Mouse (Mus musculus) liver, embryonic 16.5 days (tissue): ENCODE data around the gene Zranb1. TPM values are rescaled to one million over a fixed set of nuclear protein-coding genes. Genes with fewer than 3 reads are reported as not detected.

Experiments
- ATAC-seq: fragments of 200-750 bp; cut with Nextera tagmentation; 2 replicates; pipeline ENCODE4 v1.8.0; 2017; ENCODE audit warnings: low read depth, mild to moderate bottlenecking, moderate number of reproducible peaks, moderate library complexity
- H3K27ac ChIP-seq: fragments of 300-500 bp; sonication (generic); 2 replicates; pipeline ENCODE4 v1.5.1; 2014; ENCODE audit warnings: mild to moderate bottlenecking, low read length
- H3K27me3 ChIP-seq: fragments of 300-500 bp; sonication (generic); 2 replicates; pipeline ENCODE4 v1.6.1; 2014; ENCODE audit warnings: low read depth, low read length, mixed read lengths; ENCODE audit not compliant: control insufficient read depth, insufficient read depth
- H3K36me3 ChIP-seq: fragments of 300-500 bp; sonication (generic); 2 replicates; pipeline ENCODE4 v1.6.1; 2014; ENCODE audit warnings: mild to moderate bottlenecking; ENCODE audit not compliant: control insufficient read depth, insufficient read depth
- H3K4me1 ChIP-seq: fragments of 300-500 bp; sonication (generic); 2 replicates; pipeline ENCODE4 v1.6.1; 2014; ENCODE audit warnings: low read depth, low read length, mixed read lengths; ENCODE audit not compliant: control insufficient read depth
- H3K4me2 ChIP-seq: fragments of 300-500 bp; sonication (generic); 2 replicates; pipeline ENCODE4 v1.6.1; 2014; ENCODE audit warnings: low read depth, low read length, mixed read lengths
- H3K4me3 ChIP-seq: fragments of 300-500 bp; sonication (generic); 2 replicates; pipeline ENCODE4 v1.5.1; 2014; ENCODE audit warnings: low read depth, mild to moderate bottlenecking, low read length
- H3K9ac ChIP-seq: fragments of 300-500 bp; sonication (generic); 2 replicates; pipeline ENCODE4 v1.6.1; 2014; ENCODE audit warnings: low read depth, low read length
- H3K9me3 ChIP-seq: fragments of 300-500 bp; sonication (generic); replicated peaks from 2 replicates; pipeline ENCODE4 v1.6.1; 2016; ENCODE audit warnings: low read length; ENCODE audit not compliant: control insufficient read depth
- WGBS: fragments of 180-500 bp; shearing (Covaris S2); extraction: QIAGEN DNeasy Blood & Tissue Kit; methylation state at CpG from one replicate; pipeline ENCODE4 v1.1.7; 2014; ENCODE audit not compliant: insufficient replicate concordance; 5-methylcytosine and 5-hydroxymethylcytosine counted together
- polyA plus RNA-seq: library from polyadenylated mRNA; unstranded; fragments of >200 nt; fragmentation: Nextera tagmentation; extraction: Ambion mirVana; gene quantifications from 2 replicates; pipeline ENCODE4 v1.2.1, GENCODE M21; 2015

Zranb1 gene
- polyA plus RNA-seq, 1 experiment from 2014 or later = 5.6 TPM

DNA sequence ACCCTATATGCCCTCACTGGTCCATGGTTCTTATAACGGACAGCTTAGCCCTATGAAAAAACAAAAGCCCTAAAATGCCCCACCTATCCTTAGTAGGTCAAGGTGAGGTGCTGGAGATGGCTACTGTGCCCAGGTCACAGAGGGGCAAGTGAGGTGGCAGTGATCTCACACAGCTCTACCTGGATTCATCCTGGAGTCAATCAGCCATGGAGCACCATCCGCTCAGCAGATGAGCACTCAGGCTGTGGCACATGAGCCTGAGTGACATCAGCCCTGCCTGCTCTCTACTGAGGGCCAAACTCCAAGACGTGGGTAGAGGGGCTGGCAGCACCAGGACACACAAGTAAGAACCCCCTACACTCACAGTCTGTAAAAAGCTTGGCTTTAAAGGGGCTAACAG lies 70.4 kb downstream of the Zranb1 start:
- no peaks in the 10 kb centered on the region for H3K36me3 ChIP-seq
- H3K4me3 ChIP-seq = no peak overlapping the region
- 74% methylated on average over 3 of the region's 3 CpGs for WGBS
- no peak overlapping the region for H3K4me2 ChIP-seq
- no peak for ATAC-seq
- H3K27ac ChIP-seq = no peak overlapping the region
- no peaks in the 10 kb centered on the region for H3K9me3 ChIP-seq
- no peaks in the 10 kb centered on the region; the same call in 1 of the 2 replicates for H3K4me1 ChIP-seq
- H3K27me3 ChIP-seq = no peaks in the 10 kb centered on the region
- H3K9ac ChIP-seq = no peak overlapping the region

DNA sequence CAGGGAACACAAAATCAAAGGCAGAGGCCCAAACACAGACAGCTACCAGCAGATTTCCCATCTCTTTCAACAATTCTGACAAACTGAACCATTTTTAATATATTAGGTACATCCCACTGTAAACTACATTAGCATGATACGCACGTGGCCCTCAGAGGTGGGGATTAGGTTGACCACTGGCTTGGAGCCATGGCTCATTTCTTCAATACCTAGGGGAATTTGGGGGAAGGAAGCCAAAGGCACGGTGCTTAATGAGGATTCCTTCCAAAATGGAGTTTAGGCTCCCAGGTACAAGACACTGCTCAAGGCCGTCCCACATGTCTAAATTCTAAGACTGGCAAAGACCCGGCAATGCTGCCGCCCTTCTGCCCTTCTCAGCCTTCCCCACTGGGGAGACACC lies 71.3 kb downstream of the Zranb1 start:
- no peaks in the 10 kb centered on the region for H3K36me3 ChIP-seq
- no peak overlapping the region for H3K9ac ChIP-seq
- no peaks in the 10 kb centered on the region for H3K27me3 ChIP-seq
- no peak for ATAC-seq
- no peak overlapping the region for H3K4me2 ChIP-seq
- H3K4me3 ChIP-seq = no peak overlapping the region
- WGBS = 81% methylated on average over 6 of the region's 6 CpGs
- H3K27ac ChIP-seq = no peak overlapping the region
- no peaks in the 10 kb centered on the region; the same call in 1 of the 2 replicates for H3K4me1 ChIP-seq
- no peaks in the 10 kb centered on the region for H3K9me3 ChIP-seq

DNA sequence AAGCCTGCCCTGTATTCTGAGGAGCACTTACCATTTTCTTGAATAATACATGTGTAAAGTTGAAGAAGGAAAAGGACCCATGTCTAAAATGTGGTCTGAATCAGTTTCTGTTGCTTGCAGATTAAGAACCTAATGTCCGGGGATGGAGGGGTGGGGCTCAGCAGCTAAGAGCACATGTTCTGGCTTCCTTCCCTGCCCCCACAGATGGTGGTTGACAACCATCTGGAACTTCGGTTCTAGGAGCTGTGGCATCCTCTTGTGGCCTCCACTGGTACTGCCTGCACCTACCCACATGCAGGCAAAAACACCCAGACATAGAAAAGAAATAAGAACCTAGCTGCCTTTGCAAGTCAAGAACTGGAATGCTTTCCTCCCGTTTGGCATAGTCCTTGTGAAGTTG lies 72.5 kb downstream of the Zranb1 start:
- H3K4me1 ChIP-seq = no peaks in the 10 kb centered on the region; the same call in 1 of the 2 replicates
- no peak overlapping the region for H3K4me3 ChIP-seq
- no peak overlapping the region for H3K9ac ChIP-seq
- no peaks in the 10 kb centered on the region for H3K27me3 ChIP-seq
- H3K4me2 ChIP-seq = no peak overlapping the region
- ATAC-seq = peak; percentile 59; the same call in 1 of the 2 replicates
- no peaks in the 10 kb centered on the region for H3K36me3 ChIP-seq
- H3K27ac ChIP-seq = no peak overlapping the region
- H3K9me3 ChIP-seq = no peaks in the 10 kb centered on the region
- 6% methylated on average over 3 of the region's 3 CpGs for WGBS

DNA sequence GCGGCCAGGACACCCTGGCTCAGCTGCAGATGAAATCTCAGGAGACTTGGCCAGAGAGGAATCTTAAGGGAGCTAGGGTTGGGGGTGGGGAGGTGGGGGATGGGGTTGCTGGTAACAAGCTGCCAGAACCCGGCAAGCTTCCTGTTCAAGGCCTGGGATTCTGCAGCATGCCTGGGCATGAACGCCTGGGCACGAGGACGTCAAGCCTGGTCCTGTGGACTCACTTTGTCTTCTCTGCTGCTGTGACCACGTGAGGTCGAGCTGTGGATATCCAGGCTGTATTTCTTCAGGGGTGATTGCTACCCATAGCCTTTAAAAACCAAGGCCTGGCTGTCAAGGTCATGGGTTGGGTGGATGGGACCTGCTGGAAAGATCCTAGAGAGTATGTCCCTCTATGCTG lies 74.8 kb downstream of the Zranb1 start:
- 70% methylated on average over 7 of the region's 7 CpGs for WGBS
- Histone ChIP-seq H3K9me3 (no peaks in the 10 kb centered on the region), H3K4me3 (no peak overlapping the region), H3K4me2 (no peak overlapping the region), H3K27ac (no peak overlapping the region), H3K27me3 (no peaks in the 10 kb centered on the region), H3K36me3 (no peaks in the 10 kb centered on the region), H3K4me1 (no peaks in the 10 kb centered on the region; the same call in 1 of the 2 replicates), H3K9ac (no peak overlapping the region)
- ATAC-seq = no peak

DNA sequence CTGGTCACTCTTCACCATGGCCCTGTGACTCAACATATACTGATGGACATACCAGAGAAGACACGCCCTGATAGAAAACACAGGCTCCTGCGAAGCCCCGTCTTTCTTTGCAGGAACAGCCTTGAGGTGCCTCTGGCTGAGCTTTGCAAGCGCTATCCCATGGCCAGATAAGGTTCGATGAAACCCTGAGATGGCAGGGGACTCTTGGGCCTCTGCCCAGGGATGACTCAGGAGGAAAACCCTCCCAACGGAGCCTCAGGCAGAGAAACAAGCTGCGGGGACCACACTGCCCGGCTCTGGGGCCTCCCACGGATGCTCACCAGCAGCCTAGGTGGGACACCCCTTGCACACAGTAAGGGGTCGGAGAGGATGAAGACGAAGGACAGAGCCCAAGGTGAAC lies 76.4 kb downstream of the Zranb1 start:
- ATAC-seq = no peak
- H3K27me3 ChIP-seq = no peaks in the 10 kb centered on the region
- H3K9ac ChIP-seq = no peak overlapping the region
- 57% methylated on average over 11 of the region's 11 CpGs for WGBS
- no peaks in the 10 kb centered on the region; the same call in 1 of the 2 replicates for H3K4me1 ChIP-seq
- H3K27ac ChIP-seq = no peak overlapping the region
- no peak overlapping the region for H3K4me2 ChIP-seq
- H3K4me3 ChIP-seq = no peak overlapping the region
- H3K9me3 ChIP-seq = no peaks in the 10 kb centered on the region
- H3K36me3 ChIP-seq = no peaks in the 10 kb centered on the region

DNA sequence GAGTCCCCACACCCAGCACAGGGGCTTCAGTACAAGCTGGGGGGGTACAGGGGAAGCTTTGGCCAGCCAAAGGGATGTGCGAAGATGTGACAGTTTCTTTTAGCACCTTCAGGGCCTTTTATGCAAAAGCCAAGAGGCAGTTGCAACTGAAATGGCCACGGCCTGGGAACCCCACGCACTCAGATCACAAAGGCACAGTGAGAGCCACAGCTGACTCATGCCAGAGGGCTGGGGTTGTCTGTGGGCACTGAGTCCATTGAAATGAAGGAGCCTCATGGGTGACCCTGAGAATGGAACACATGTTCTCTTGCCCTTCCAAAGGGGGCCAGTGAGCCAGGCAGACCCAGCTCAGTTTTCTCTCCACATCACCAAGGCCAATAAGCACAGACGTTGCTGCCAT lies 77.7 kb downstream of the Zranb1 start:
- 74% methylated on average over 4 of the region's 4 CpGs for WGBS
- no peak for ATAC-seq
- Histone ChIP-seq H3K4me1 (no peaks in the 10 kb centered on the region; the same call in 1 of the 2 replicates), H3K27me3 (no peaks in the 10 kb centered on the region), H3K4me3 (no peak overlapping the region), H3K4me2 (no peak overlapping the region), H3K9ac (no peak overlapping the region), H3K27ac (no peak overlapping the region), H3K9me3 (no peaks in the 10 kb centered on the region), H3K36me3 (no peaks in the 10 kb centered on the region)

DNA sequence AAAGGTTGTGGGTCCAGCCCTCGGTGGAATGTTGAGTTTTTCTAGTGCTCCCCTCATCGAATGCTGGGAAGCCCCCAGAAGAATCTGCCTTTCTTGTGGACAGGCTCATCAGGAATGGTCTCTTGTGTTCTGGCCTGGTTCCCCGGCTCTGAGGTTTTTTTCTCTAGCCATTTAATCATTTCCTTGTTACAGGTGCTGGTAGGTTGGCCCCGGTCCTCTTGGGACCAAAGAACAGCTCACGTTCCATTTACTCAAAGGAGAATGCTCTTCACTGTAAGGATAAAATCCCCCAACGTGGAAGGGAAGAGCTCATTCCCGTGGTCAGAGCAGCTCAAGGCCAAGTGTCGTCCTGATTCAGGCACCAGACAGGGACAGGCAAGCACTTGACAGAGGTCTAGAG lies 78.7 kb downstream of the Zranb1 start:
- H3K9ac ChIP-seq = no peak overlapping the region
- H3K4me3 ChIP-seq = no peak overlapping the region
- no peak overlapping the region for H3K4me2 ChIP-seq
- H3K9me3 ChIP-seq = no peaks in the 10 kb centered on the region
- H3K27me3 ChIP-seq = no peaks in the 10 kb centered on the region
- no peak for ATAC-seq
- no peak overlapping the region for H3K27ac ChIP-seq
- no peaks in the 10 kb centered on the region for H3K36me3 ChIP-seq
- WGBS = 59% methylated on average over 8 of the region's 8 CpGs
- H3K4me1 ChIP-seq = no peaks in the 10 kb centered on the region; the same call in 1 of the 2 replicates

DNA sequence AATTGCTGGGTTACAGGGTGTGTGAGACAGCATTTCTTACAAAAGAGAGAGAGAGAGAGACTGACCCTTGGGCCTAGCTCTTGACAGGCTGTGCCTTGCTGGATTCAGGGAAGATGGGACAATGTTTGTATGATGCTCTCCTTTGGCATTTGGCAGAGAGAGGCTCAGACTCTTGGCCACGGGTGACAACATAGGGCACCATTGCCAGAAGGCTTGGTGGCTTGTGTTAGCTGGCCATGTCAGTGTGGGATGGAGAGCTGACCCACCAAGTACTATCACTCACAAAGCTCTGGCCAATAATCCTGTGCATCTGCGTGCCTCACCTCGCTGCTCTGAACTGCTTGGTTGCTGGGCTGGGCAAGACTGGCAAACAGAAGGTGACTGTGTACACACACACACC lies 79.5 kb downstream of the Zranb1 start:
- H3K27me3 ChIP-seq = no peaks in the 10 kb centered on the region
- no peak overlapping the region for H3K4me3 ChIP-seq
- no peak overlapping the region for H3K9ac ChIP-seq
- no peaks in the 10 kb centered on the region for H3K9me3 ChIP-seq
- no peak overlapping the region for H3K27ac ChIP-seq
- no peaks in the 10 kb centered on the region for H3K36me3 ChIP-seq
- ATAC-seq = no peak
- H3K4me1 ChIP-seq = no peaks in the 10 kb centered on the region; the same call in 1 of the 2 replicates
- no peak overlapping the region for H3K4me2 ChIP-seq
- 69% methylated on average over 3 of the region's 3 CpGs for WGBS

DNA sequence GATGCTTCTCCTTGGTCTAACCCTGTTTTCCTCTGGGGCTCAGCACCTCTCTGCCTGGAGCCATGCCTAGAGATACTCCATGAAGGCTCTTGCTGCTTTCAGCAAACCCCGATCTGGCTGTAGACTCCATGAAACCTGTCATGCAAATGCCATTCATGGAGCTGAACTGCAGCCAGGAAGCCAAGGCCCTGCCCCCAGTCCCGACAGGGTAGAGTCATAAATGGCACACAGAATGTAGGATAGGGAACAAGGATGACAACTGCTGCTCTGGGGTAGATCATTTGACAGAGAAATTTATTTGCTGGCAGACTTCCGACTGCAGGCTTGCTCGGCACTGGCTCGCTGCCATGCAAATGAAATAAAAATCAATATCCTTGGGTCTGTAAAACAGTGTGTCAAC lies 80.2 kb downstream of the Zranb1 start:
- H3K27me3 ChIP-seq = no peaks in the 10 kb centered on the region
- 60% methylated on average over 5 of the region's 5 CpGs for WGBS
- ATAC-seq = no peak
- H3K36me3 ChIP-seq = no peaks in the 10 kb centered on the region
- no peak overlapping the region for H3K4me3 ChIP-seq
- no peaks in the 10 kb centered on the region for H3K9me3 ChIP-seq
- H3K4me1 ChIP-seq = no peaks in the 10 kb centered on the region; the same call in 1 of the 2 replicates
- H3K9ac ChIP-seq = no peak overlapping the region
- no peak overlapping the region for H3K4me2 ChIP-seq
- no peak overlapping the region for H3K27ac ChIP-seq
